Mouse (Mus musculus): ENCODE measurements around the gene Leo1. TPM values are rescaled to one million over a fixed set of nuclear protein-coding genes. Genes with fewer than 3 reads are reported as not detected.
A peak's percentile ranks its signal among the peaks of the same experiment; 100 is the strongest.

Gene Leo1
- 10 to 100 TPM; 31.7 to 40.8 TPM for polyA plus RNA-seq (2017; shearing (Covaris generic))

GRCm38 (mm10) chr9:75440796-75441666 is at the start of gene Leo1:
Leo1 (plus strand) TSS chr9:75441524.
- peak; percentile 74 for ATAC-seq

DNA sequence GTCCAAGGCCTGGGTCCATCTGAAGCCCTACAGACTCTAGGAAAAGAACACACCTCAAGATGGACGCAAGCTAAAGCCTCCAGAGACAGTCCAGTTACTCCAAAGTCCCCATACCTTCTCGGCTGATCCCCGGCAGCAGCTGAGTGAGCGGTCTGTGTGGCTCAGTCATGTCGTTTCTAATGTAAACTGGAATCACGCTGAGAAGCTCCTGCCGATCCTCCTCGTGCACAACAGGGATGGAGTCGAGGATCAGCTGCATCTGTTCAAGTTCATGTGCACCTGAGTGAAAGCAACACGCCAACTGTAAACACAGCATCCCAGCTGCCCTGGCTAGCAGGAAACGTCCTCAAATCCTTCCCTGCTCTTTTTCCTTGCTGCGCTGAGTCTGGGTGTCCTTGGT is 48.1 kb upstream of the Leo1 start:
- ATAC-seq: no peak

DNA sequence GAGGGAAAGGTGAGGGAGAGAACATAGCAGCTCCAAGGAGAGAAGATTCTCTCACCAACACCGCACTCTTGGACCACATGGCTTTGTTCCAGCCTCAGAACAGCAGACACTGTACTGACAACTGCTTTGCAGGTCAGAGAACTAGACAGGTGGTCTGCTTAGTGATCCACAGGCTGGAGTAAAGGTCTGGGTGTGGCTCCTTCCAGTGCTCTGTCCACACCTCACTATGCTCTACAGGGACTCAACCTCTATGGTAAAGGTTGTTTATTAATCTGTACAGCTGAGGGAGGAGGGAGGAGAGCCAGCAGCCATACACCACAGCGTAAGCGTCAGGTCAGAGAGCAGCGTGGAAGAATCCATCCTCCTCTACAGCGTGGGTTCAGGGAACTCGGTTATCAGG is 45.4 kb upstream of the Leo1 start:
- ATAC-seq: no peak

DNA sequence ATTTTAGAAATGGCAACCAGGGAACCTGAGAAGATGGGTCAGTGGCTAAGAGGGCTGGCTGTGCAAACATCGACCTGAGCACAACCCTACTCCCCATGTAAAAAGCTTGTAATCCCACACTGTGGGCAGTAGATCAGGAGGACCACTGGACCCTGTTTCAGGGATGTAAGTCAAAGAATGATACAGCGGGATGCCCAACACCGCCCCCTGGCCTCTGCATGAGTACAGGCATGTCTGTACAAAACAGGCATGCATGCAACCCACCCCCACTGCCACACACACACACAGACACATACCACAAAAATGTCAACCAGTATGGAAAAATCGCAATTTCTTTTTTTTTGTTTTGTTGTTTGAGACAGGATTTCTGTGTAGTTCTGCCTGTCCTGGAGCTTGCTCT is 42.3 kb upstream of the Leo1 start:
- ATAC-seq: no peak

- no peak for ATAC-seq
Observed at GRCm38 (mm10) chr9:75400639-75401038, 40.7 kb upstream of the Leo1 start.

DNA sequence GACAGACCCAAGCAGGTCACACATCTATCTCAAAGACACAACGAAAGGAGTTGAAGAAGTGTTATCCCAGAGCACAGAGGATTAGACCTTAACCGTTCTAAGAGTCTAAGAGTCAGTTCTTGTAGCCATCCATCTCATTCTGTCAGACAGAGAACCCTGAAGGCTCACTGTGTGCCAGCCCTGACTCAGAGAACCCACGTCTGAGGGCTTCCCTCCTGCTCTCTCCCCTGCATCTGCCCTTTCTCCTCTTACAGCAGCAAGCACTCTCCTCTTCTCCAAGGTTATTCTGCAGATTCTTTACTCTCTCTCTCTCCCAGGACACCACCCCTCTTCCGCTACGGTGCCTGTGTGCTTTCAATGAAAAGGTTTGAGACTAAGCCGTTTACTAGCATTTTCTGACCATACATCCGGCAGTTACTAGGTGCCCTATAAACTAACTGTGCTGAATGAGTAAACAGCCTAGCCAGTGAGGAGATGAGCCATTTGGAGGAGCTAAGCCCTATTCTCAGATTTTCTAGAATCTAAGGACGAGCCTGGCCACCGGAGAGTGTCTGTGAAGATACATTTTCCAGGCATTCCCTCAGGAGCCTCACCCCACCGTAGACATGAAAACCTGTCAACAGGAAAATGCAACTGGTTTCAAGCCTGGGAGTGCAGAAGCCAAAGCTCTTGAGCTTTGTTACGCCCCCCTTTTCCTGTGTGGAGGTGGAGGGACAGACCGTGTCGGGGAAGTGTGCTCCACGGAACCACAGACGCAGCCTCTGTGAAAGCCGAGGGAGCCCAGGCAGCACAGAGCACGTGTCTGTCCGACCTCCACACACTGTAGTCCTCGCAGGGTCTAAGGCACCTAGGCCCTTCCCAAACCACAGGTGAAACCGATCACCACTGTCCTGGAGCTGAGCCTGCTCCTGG is 39.5 kb upstream of the Leo1 start:
- peak; percentile 84 for ATAC-seq

- no peak for ATAC-seq
Observed at GRCm38 (mm10) chr9:75403520-75403919, 37.8 kb upstream of the Leo1 start.

GRCm38 (mm10) chr9:75406121-75406520 is 35.2 kb upstream of the Leo1 start:
- no peak for ATAC-seq

DNA sequence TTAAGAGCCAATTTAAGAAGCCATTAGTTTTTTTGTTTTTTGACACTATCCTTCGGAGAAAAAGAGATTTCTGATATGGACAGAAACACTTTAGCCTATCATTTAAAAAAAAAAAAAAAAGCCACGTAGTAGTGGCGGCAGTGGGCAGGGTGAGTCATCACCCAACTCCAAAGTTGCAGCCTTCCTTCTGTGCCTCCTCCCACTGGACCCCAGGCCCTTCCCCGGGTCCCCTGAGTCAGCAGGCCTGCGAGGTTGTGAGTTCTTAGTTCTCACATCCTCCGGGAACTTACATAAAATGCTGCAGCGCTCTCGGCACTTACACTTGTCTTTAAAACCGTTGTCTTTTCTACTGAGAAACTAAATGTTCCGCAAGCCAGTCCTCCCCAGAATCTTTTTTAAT is 33.5 kb upstream of the Leo1 start:
- peak; percentile 5 for ATAC-seq

- no peak for ATAC-seq
Observed at GRCm38 (mm10) chr9:75408204-75408826, 33.0 kb upstream of the Leo1 start.

DNA sequence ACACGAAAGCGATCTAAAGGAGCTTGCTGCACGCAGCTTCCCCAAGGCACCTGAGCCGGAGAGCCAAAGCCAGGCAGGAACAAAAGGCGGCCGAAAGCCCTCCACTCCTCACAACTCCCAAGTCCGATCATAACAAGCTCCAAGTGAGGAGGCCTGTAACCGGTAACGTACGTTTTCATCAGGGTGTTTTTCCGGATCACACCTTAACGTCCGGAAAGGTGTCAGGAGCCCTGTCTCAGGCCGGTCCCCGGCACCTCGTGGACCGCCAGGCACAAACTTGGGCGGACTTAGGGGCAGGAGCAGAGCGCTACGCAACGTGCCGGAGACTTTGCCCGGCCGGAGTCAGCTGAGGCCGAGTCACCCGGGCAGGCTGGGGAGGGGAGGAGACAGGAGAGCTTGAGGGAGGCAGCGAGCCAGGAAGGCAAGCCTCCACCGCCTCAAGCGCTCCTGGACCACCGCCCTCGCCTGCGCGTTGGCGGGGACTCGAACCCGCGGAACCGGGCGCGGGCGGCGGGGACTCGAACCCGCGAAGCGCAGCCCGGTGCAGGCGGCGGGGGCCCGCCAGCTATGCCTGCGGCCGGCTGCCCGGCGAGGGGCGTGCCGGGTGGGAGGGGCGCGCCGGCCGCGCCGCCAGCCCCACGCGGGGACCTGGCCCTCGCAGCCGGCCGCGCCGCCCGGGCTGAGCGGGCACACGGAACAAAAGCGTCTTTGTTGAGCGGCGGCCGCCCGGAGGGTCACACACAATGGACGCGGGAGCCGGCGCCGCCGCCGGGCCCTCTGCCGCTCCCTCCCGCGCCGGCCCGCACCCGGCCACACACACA is 32.1 kb upstream of the Leo1 start:
- ATAC-seq: peak; percentile 11

DNA sequence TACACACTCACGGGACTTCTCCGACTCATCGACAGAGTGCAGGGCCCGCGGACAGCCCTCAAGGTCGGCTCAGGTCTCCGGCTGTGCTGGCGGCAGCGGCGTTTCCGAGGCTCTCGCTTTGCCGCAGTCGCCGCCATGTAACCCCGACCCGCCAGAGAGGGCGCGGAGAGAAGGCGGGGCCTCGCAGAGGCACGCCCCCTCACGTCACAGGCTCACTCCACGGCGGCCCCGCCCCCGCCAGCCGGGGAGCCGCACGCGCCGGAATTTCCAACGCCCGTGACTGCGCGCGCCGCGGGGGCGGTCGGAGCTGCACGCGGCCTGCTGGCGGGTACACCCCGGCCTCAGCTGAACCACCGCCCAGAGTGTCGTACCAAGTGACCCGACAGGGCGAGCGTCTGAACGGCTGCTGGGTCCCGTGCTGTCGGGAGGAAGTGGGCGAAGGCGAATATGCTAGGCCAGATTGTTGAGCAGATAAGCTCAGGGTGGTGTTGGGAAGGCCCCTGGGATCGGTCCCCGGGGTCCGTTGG is 31.4 kb upstream of the Leo1 start, which contains the start of gene Mapk6:
Mapk6 (minus strand) TSS at position 154 of the 527 bp plus-strand sequence.
- ATAC-seq: peak; percentile 77

DNA sequence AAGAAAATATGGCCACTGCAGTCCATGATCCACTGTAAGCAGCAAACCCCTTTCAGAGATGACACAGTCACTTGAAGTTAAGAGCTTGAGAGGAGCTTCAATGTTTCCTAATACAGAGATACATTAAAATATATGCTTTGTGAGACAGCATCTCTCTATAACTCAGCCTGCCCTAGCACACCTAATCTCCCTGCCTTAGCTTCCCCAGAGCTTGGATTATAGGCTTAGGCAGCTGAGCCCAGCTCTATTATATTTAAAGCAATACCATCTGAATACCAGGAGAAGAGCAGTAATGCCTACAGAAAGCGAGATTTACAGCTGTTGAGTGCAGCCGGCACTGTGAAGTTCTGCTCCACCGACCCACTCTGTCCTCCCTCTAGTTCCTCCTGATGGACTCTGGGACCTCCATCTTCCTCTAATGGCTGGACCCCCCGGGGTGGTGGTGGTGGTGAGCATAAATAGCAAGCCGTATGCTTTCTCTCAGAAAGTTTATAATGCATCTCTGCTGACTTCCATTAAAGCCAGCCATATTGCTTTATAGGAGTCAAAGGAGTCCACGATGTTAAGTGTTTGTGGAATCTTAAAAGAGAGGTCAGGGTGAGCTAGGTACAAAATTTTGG is 30.3 kb upstream of the Leo1 start:
- no peak for ATAC-seq

DNA sequence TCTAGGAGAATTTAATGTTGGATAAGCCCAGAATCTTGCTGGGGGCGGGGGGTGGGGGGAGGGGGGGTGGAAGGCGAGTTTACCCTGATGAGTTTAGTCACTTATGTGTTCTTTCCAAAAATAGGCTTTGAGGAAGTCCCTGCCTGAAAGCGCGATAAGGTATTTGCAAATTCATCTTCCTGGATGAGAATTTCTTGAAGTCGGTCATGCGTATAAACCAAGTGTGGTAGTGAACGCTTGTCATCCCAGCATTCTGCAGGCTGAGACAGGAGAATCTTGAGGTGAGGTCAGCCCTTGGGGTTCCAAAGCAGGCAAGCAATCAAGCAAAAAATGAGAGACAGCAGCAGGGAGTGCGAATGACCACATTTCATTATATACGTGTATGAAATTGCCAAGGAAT is 29.7 kb upstream of the Leo1 start:
- no peak for ATAC-seq

- ATAC-seq: no peak
Observed at GRCm38 (mm10) chr9:75413206-75413605, 28.1 kb upstream of the Leo1 start.

DNA sequence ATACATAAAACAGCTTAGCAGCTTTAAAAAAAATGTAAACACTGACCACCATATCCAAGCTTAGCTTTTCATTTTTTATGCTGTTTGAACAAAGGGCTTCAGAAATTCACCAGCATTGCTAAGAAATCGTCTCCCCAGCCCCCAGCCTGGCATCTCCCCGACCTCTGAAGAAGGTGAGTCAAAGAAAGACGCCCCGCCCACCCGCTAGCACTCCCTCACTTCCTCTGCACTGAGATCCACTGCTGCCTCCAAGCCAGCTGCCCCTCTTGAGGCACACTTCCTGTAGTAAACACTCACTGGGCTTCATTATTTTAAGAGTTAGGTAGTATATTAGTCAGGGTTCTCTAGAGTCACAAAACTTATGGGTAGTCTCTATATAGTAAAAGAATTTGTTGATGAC is 27.1 kb upstream of the Leo1 start:
- ATAC-seq: peak; percentile 66

DNA sequence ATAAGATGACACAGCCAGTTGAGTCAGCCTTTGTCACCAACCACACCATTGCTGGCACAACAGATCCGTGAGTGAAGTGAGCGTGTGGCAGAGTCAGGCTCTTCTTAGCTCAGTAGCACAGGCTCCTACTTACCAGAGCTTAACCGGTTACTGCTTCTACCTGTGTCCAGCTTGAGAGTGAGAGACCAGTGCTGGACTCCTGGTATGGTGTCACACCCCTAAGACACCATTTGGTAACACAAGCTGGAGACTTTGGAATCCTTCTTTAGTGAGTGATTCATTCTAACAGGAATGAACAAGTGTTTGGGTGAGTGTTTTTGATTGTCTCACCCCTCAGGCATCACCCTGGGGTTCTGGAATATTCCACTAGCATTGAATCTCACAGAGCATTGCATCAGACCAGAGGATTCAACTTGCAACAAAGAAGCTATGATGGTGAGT is 19.1 kb upstream of the Leo1 start:
- no peak for ATAC-seq

- no peak for ATAC-seq
Observed at GRCm38 (mm10) chr9:75423683-75424082, 17.6 kb upstream of the Leo1 start.

DNA sequence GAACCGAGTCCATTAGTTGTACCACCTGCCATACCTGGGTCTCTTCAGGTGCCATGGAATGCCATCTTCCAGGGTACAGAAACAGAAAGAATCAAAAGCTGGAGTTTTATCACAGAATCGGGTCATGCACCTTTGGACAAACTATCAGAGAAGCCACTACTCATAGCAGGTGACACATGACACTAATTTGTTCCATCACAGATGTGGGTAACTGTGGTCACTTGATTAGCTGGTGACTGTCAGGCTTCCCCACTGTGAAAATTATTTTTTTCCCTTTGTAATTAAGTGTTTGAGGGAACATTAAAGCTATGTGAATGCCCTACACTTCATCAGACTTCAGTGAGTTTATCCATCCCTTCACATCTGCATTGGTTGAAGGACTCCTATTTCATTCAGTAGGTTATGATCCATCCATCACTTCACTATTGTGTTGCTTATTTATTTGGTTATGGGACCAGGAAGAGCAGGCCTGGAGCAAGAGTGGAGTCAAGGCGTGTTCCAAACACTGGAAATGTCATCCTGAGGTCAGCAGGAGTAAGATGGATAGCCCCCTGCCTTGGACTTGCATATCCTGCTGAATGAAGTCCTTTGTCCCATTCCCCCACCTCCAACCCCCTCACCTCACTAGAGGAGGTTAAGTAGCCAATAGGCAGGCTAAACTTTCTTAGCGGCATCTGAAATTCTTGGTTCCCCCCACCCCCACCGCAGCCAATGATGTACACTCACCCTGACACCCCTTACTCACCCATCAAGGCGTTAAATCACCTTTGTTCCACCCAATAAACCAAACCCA is 16.8 kb upstream of the Leo1 start:
- ATAC-seq: peak; percentile 39

DNA sequence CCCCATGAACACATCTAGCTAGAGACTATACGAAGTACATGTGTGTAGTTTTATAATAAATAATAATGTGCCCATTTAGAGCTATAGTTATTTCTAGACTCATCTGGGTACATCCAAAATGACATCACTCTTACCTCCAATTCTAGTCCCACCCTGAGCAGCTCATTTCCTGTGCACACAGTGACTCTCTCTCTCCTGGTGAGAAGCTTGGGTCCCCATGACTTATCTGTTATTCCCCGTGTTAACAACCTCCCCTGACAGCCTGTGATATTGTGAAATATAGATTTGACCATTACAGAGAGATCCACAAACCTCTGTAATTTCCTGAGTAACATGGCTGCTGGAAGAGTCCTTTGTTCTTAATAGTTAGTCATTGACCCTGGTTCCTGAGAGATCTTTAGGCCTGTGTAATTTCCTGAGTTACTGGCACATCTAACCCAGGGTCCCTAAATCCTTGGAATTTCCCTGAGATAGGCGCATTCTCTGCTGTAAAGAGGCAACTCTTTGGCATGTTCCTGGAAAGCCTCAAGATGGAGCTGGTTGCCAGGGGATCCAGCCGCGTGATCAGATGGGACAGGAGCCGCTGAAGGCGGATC is 15.4 kb upstream of the Leo1 start:
- ATAC-seq: peak; percentile 61

All from CD4-positive, CD25-positive, alpha-beta regulatory T cell, adult 4 months (primary cell).